Mouse (Mus musculus) lung, embryonic 14.5 days (tissue): ENCODE measurements at regions not wholly inside any gene's neighbourhood (a gene's known extent, or its start where the extent isn't known, plus 50 kb on each side); places are given as distances from the start of the nearest gene placed in this dataset.
A peak's percentile ranks its signal among the peaks of the same experiment; 100 is the strongest.

Source experiments
- ATAC-seq: fragments of 200-750 bp; cut with Nextera tagmentation; 2 replicates; pipeline ENCODE4 v1.8.0; 2017; ENCODE audit warnings: mild to moderate bottlenecking, moderate TSS enrichment, moderate library complexity; ENCODE audit not compliant: insufficient read depth
- DNase-seq: peaks from one replicate; pipeline ENCODE4 v3.0.0-alpha.2; 2015
- H3K27ac ChIP-seq: fragments of 300-500 bp; sonication (generic); 2 replicates; pipeline ENCODE4 v1.5.1; 2014; ENCODE audit warnings: low read depth, mild to moderate bottlenecking, moderate library complexity
- H3K27me3 ChIP-seq: fragments of 300-500 bp; sonication (generic); 2 replicates; pipeline ENCODE4 v1.6.1; 2014; ENCODE audit warnings: low read length, control low read depth; ENCODE audit not compliant: insufficient read depth
- H3K36me3 ChIP-seq: fragments of 300-500 bp; sonication (generic); 2 replicates; pipeline ENCODE4 v1.6.1; 2014; ENCODE audit warnings: control low read depth; ENCODE audit not compliant: insufficient read depth
- H3K4me1 ChIP-seq: fragments of 300-500 bp; sonication (generic); 2 replicates; pipeline ENCODE4 v1.6.1; 2014; ENCODE audit warnings: antibody characterized with exemption, control low read depth; ENCODE audit not compliant: insufficient read depth
- H3K4me2 ChIP-seq: fragments of 300-500 bp; sonication (generic); 2 replicates; pipeline ENCODE4 v1.6.1; 2014; ENCODE audit warnings: mild to moderate bottlenecking
- H3K4me3 ChIP-seq: fragments of 300-500 bp; sonication (generic); 2 replicates; pipeline ENCODE4 v1.5.1; 2014; ENCODE audit warnings: low read depth, low read length
- H3K9ac ChIP-seq: fragments of 300-500 bp; sonication (generic); 2 replicates; pipeline ENCODE4 v1.6.1; 2014
- H3K9me3 ChIP-seq: fragments of 300-500 bp; sonication (generic); 2 replicates; pipeline ENCODE4 v1.6.1; 2016; ENCODE audit warnings: low read depth, low read length, control low read depth
- CTCF ChIP-seq: IDR thresholded peaks from 2 replicates; pipeline ENCODE4 v1.5.1; 2016; ENCODE audit warnings: antibody characterized with exemption, low read depth
- WGBS: fragments of 180-500 bp; shearing (Covaris S2); extraction: QIAGEN DNeasy Blood & Tissue Kit; methylation state at CpG from one replicate; pipeline ENCODE4 v1.1.7; 2014; 5-methylcytosine and 5-hydroxymethylcytosine counted together

DNA sequence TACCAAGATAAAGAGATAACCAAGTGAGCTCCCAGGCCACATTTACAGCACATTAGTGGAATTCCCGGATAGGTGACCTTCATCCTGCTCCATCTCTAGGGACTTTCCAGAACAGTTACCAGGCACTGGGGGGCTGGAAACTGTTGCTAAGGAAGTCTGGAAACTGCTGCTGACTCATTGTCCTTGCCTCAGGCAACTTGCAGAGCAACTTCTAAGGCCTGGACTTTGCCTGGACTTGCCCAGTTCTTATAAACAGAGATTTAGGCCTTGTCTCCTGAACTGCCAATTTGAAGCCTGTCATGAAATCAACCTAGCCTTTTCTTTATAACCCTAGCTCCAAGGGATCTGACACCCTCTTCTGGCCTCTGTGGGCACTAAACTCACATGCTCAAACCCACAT is 224.0 kb upstream of the Gm6657 start:
- DNase-seq, result no peak
- Histone ChIP-seq H3K27me3 (no peaks in the 10 kb centered on the region), H3K27ac (no peak overlapping the region), H3K36me3 (no peaks in the 10 kb centered on the region), H3K4me2 (no peak overlapping the region), H3K9ac (no peak overlapping the region), H3K4me3 (no peak overlapping the region), H3K9me3 (0 out of 2 replicates have a peak, but pooled peaks cover 4% of the 10 kb centered on the region), H3K4me1 (no peaks in the 10 kb centered on the region)
- WGBS, result 71% methylated on average over 1 of the region's 1 CpGs
- TF ChIP-seq CTCF, result no peak
- no peak for ATAC-seq

DNA sequence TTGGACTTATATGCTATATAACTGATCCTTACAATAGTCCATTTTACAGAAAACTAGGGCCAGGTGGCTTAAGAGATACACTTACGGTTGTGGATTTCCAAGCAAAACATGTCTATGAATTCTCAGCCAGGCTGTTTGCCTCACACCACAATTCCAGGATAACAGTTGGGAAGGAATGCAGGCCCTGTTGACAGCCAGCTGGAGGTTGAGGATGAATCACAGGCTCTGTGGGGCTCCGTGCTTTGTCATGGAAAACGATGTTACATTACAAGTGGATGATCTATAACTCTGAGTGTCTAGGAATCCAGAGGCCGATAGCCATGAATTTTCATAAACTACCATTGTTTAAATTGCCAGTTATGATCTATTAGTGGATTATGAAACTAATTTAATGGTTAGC is 221.9 kb upstream of the Gm6657 start:
- ATAC-seq (no peak), DNase-seq (peak; percentile 6)
- H3K36me3 ChIP-seq, result no peaks in the 10 kb centered on the region
- H3K9ac ChIP-seq, result no peak overlapping the region
- H3K4me3 ChIP-seq, result no peak overlapping the region
- H3K27ac ChIP-seq, result no peak overlapping the region
- no peak for TF ChIP-seq CTCF
- no peaks in the 10 kb centered on the region for H3K27me3 ChIP-seq
- H3K4me1 ChIP-seq, result no peaks in the 10 kb centered on the region
- H3K9me3 ChIP-seq, result no peaks in the 10 kb centered on the region
- no peak overlapping the region for H3K4me2 ChIP-seq
- 33% methylated on average over 4 of the region's 4 CpGs for WGBS

DNA sequence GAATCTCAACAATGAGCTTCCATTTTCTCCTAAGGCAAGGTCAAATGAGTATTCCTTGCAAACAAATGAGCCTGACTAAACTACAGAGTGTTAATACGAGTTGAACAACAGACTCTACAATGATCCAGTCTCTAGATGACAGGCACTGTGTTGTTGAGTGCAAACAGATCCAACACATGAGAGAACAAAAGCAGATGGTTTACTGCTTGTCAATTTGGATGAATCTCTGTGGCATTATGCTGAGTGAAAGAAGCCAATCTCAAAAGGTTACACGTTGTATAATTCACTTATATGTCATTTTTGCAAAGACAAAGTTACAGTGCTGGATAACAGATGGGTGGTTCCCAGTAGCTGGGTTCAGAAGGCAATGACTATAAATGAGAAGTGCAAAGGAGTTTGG is 217.1 kb upstream of the Gm6657 start:
- no peak for DNase-seq
- no peak overlapping the region for H3K27ac ChIP-seq
- no peak overlapping the region for H3K4me3 ChIP-seq
- H3K4me1 ChIP-seq, result no peaks in the 10 kb centered on the region
- no peak overlapping the region for H3K4me2 ChIP-seq
- ATAC-seq, result no peak
- 73% methylated on average over 2 of the region's 2 CpGs for WGBS
- H3K36me3 ChIP-seq, result no peaks in the 10 kb centered on the region
- H3K9me3 ChIP-seq, result no peaks in the 10 kb centered on the region
- H3K9ac ChIP-seq, result no peak overlapping the region
- H3K27me3 ChIP-seq, result no peaks in the 10 kb centered on the region
- no peak for TF ChIP-seq CTCF

DNA sequence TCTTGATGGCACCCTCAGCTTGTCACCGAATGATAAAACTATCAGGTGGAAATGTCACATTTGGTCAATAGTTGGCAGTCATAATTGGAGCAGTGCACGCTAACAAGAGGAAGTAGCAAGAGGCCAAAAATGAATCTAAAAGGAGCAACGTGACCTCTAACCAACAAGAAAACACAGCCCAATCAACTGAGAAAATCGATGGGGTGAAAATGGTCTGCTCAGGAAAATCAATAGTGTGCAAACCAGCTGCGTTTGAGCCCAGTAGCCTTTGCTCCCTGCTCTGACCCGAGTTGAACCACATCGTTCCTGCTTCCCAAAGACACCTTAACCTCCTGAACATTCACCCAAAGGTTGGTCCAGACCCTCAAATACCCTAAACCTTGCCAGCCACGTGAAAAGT is 207.3 kb upstream of the Gm6657 start:
- Histone ChIP-seq H3K9ac (no peak overlapping the region), H3K27me3 (no peaks in the 10 kb centered on the region), H3K4me1 (no peaks in the 10 kb centered on the region), H3K4me2 (no peak overlapping the region), H3K9me3 (no peaks in the 10 kb centered on the region), H3K4me3 (no peak overlapping the region), H3K27ac (no peak overlapping the region), H3K36me3 (no peaks in the 10 kb centered on the region)
- no peak for DNase-seq
- no peak for TF ChIP-seq CTCF
- WGBS, result 71% methylated on average over 8 of the region's 8 CpGs
- no peak for ATAC-seq

DNA sequence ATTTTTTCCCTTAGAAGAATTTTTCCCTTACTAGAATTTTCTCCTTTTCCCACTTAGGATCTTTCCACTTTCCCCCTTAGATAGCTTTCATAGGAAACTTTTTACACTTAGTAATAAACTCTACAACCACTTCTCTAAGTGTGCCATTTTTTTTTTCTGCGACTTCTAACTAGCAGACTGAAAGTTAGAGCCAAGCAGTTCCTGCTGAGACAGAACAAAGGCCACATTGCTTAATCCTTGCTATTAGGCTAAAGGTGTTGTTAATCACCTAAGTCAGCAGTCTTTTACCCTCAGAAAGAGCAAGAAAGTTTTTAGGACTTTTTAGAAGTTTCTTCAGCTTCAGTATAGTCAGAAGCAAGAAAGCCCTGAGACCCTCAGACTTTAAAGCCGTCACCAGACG is 204.3 kb upstream of the Gm6657 start:
- Histone ChIP-seq H3K4me2 (no peak overlapping the region), H3K9me3 (no peaks in the 10 kb centered on the region), H3K36me3 (no peaks in the 10 kb centered on the region), H3K4me3 (no peak overlapping the region), H3K27me3 (no peaks in the 10 kb centered on the region), H3K4me1 (no peaks in the 10 kb centered on the region), H3K27ac (no peak overlapping the region), H3K9ac (no peak overlapping the region)
- no peak for DNase-seq
- ATAC-seq, result no peak
- no peak for TF ChIP-seq CTCF
- WGBS, result 36% methylated on average over 3 of the region's 3 CpGs

DNA sequence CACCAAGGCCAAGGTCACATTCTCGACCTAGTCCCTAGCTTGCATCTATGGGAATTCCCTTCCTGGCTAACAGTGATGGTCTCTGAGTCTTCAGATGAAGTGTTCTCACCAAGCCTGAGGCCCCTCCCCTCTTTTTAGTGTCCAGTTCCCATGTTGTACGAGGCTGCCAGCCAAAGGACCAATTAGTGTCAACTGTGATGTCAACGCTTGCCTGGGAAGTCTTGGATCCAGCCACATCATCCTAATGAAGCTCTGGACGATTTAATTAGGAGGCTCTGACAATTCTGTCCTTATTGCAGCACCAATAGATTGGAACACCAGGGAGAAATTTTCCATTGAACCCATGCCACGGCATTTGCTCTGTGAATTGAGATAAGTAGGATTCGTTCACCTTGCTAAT is 202.4 kb upstream of the Gm6657 start:
- no peak for ATAC-seq
- H3K9ac ChIP-seq, result no peak overlapping the region
- H3K4me2 ChIP-seq, result no peak overlapping the region
- no peaks in the 10 kb centered on the region for H3K4me1 ChIP-seq
- no peaks in the 10 kb centered on the region for H3K9me3 ChIP-seq
- no peaks in the 10 kb centered on the region for H3K36me3 ChIP-seq
- peak; percentile 22 for DNase-seq
- no peak overlapping the region for H3K4me3 ChIP-seq
- TF ChIP-seq CTCF, result no peak
- no peak overlapping the region for H3K27ac ChIP-seq
- WGBS, result 58% methylated on average over 6 of the region's 6 CpGs
- no peaks in the 10 kb centered on the region for H3K27me3 ChIP-seq

DNA sequence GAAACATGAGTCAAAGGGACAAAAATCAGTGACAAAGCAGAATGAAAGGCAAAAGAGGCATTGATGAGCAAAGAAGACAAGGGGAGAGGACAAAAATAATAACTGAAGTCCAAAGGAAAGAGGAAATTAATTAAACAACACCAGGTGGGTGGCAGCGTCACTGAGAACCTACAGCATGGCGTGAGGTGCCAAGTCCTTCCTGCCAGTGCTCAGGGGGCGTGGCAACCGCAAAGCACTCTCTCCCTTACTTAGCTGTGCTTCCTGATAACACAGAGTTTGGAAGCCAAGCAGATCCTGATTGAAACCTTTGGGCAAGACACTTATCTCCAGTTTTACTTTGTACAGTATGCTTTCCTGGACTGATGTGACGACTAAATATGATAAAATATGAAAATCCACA is 199.9 kb upstream of the Gm6657 start:
- H3K4me1 ChIP-seq, result no peaks in the 10 kb centered on the region
- no peak for ATAC-seq
- no peak overlapping the region for H3K9ac ChIP-seq
- H3K27ac ChIP-seq, result no peak overlapping the region
- H3K4me3 ChIP-seq, result no peak overlapping the region
- TF ChIP-seq CTCF, result no peak
- 58% methylated on average over 5 of the region's 5 CpGs for WGBS
- no peaks in the 10 kb centered on the region for H3K36me3 ChIP-seq
- no peaks in the 10 kb centered on the region for H3K9me3 ChIP-seq
- H3K27me3 ChIP-seq, result no peaks in the 10 kb centered on the region
- no peak for DNase-seq
- no peak overlapping the region for H3K4me2 ChIP-seq

DNA sequence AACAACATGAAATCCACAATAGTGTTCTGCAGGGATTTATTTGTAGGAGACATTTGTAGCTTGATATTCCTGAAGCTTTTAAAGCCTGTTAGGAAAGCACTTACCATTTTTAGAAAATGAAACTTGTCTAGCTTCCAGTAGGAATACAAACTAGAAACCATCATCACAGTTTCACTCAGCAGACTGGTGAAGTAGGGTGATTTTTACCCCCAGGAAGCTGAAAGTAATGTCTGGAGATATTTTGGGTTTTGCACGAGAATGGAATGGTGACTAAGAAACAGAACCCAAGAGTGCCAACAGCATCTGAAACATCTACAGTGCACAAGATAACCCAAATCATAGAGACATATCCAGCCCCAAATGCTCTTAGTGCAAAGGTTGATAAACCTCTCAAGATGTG is 196.1 kb upstream of the Gm6657 start:
- no peak for TF ChIP-seq CTCF
- DNase-seq, result no peak
- Histone ChIP-seq H3K4me1 (no peaks in the 10 kb centered on the region), H3K4me2 (no peak overlapping the region), H3K27me3 (no peaks in the 10 kb centered on the region), H3K9me3 (no peaks in the 10 kb centered on the region), H3K4me3 (no peak overlapping the region), H3K27ac (no peak overlapping the region), H3K36me3 (no peaks in the 10 kb centered on the region), H3K9ac (no peak overlapping the region)
- no peak for ATAC-seq
- 78% methylated on average over 1 of the region's 1 CpGs for WGBS
